Mouse (Mus musculus) liver, postnatal 0 days (tissue): ENCODE measurements around the gene Radil.

ENCODE experiments used
- CTCF ChIP-seq: sonication (generic); IDR thresholded peaks from 2 replicates; pipeline ENCODE4 v1.5.1; 2016; ENCODE audit warnings: antibody characterized with exemption, low read depth
- EP300 ChIP-seq: IDR thresholded peaks from 2 replicates; pipeline ENCODE4 v1.6.1; 2016; ENCODE audit warnings: antibody characterized with exemption, low read depth, mild to moderate bottlenecking

- peak; percentile 75 for TF ChIP-seq CTCF
- TF ChIP-seq EP300 = no peak
Observed at GRCm38 (mm10) chr5:142550706-142551652, at the start of gene Radil.
